Mouse (Mus musculus) limb, embryonic 10.5 days (tissue): ENCODE results near the gene Cd3e. TPM values are rescaled to one million over a fixed set of nuclear protein-coding genes. Genes with fewer than 3 reads are reported as not detected.
"Not testable (repeated sequence)": the region's sequence is repeated elsewhere in the genome, so short reads cannot be mapped to it uniquely, and the experiment has no call there.

ENCODE experiments used
- DNase-seq: peaks from one replicate; pipeline ENCODE4 v3.0.0-alpha.2; 2017; ENCODE audit warnings: low spot score
- H3K27ac ChIP-seq: fragments of 300-500 bp; sonication (generic); 2 replicates; pipeline ENCODE4 v1.5.1; 2016; ENCODE audit warnings: mild to moderate bottlenecking
- H3K27me3 ChIP-seq: fragments of 300-500 bp; sonication (generic); 2 replicates; pipeline ENCODE4 v1.6.1; 2016; ENCODE audit warnings: low read depth, mild to moderate bottlenecking; ENCODE audit not compliant: poor library complexity, severe bottlenecking
- H3K36me3 ChIP-seq: fragments of 300-500 bp; sonication (generic); 2 replicates; pipeline ENCODE4 v1.6.1; 2016; ENCODE audit warnings: mild to moderate bottlenecking, moderate library complexity
- H3K4me1 ChIP-seq: fragments of 300-500 bp; sonication (generic); 2 replicates; pipeline ENCODE4 v1.6.1; 2016
- H3K4me3 ChIP-seq: fragments of 300-500 bp; sonication (generic); 2 replicates; pipeline ENCODE4 v1.5.1; 2016; ENCODE audit warnings: mild to moderate bottlenecking, moderate library complexity
- H3K9me3 ChIP-seq: fragments of 300-500 bp; sonication (generic); replicated peaks from 2 replicates; pipeline ENCODE4 v1.6.1; 2016; ENCODE audit warnings: mild to moderate bottlenecking
- WGBS: fragments of 180-500 bp; shearing (Covaris S2); methylation state at CpG from one replicate; pipeline ENCODE4 v1.1.7; 2016; 5-methylcytosine and 5-hydroxymethylcytosine counted together
- polyA plus RNA-seq: library from polyadenylated mRNA; unstranded; fragments of >200 nt; fragmentation: Nextera tagmentation; extraction: Ambion mirVana; gene quantifications from 2 replicates; pipeline ENCODE4 v1.2.1, GENCODE M21; 2016

Gene Cd3e
- polyA plus RNA-seq, 1 experiment from 2014 or later = not detected

GRCm38 (mm10) chr9:45039499-45039898, 30.1 kb upstream of the Cd3e start, which contains the start of gene Mpzl2:
Gene Mpzl2 (plus strand): TSS chr9:45039799.
- 63% methylated on average over 5 of the region's 5 CpGs for WGBS
- Histone ChIP-seq H3K4me1 (peaks cover 38% of the 10 kb centered on the region), H3K9me3 (no peaks in the 10 kb centered on the region), H3K4me3 (peak within 1 kb of the TSS; percentile 3; the same call in 1 of the 2 replicates), H3K27ac (0 out of 2 replicates have a peak within 1 kb of the TSS, but pooled peaks have one; percentile 11), H3K36me3 (no peaks in the 10 kb centered on the region), H3K27me3 (peaks cover 65% of the 10 kb centered on the region)
- no peak for DNase-seq

- H3K4me1 ChIP-seq = peaks cover 25% of the 10 kb centered on the region
- not testable (repeated sequence) for H3K9me3 ChIP-seq, H3K36me3 ChIP-seq, DNase-seq, H3K27ac ChIP-seq, H3K4me3 ChIP-seq
- H3K27me3 ChIP-seq = peaks cover 48% of the 10 kb centered on the region
- WGBS = 80% methylated on average over 1 of the region's 1 CpGs
These were observed 28.4 kb upstream of the Cd3e start for GRCm38 (mm10) chr9:45037803-45038202.

- H3K36me3 ChIP-seq = no peaks in the 10 kb centered on the region
- no peaks in the 10 kb centered on the region for H3K4me1 ChIP-seq
- H3K27me3 ChIP-seq = peaks cover 20% of the 10 kb centered on the region
- H3K9me3 ChIP-seq = no peaks in the 10 kb centered on the region
- WGBS = 80% methylated on average over 3 of the region's 3 CpGs
- DNase-seq = no peak
- H3K4me3 ChIP-seq = no peak overlapping the region
- no peak overlapping the region for H3K27ac ChIP-seq
These were observed 25.1 kb upstream of the Cd3e start for GRCm38 (mm10) chr9:45034526-45034925.

- H3K4me3 ChIP-seq = no peak overlapping the region
These were observed 22.8 kb upstream of the Cd3e start for GRCm38 (mm10) chr9:45032261-45032660.

GRCm38 (mm10) chr9:45030341-45030740, 20.9 kb upstream of the Cd3e start:
- no peak overlapping the region for H3K4me3 ChIP-seq
- WGBS = 79% methylated on average over 6 of the region's 6 CpGs
- DNase-seq = no peak
- H3K9me3 ChIP-seq = no peaks in the 10 kb centered on the region
- H3K36me3 ChIP-seq = no peaks in the 10 kb centered on the region
- H3K27me3 ChIP-seq = peaks cover 11% of the 10 kb centered on the region
- H3K4me1 ChIP-seq = no peaks in the 10 kb centered on the region
- no peak overlapping the region for H3K27ac ChIP-seq

More at GRCm38 (mm10) chr9:45032261-45032660, 22.8 kb upstream of the Cd3e start:
- no peak for DNase-seq
- Histone ChIP-seq H3K9me3 (no peaks in the 10 kb centered on the region), H3K27me3 (peaks cover 11% of the 10 kb centered on the region), H3K4me1 (no peaks in the 10 kb centered on the region), H3K36me3 (no peaks in the 10 kb centered on the region), H3K27ac (no peak overlapping the region)
- 72% methylated on average over 2 of the region's 2 CpGs for WGBS

GRCm38 (mm10) chr9:45027376-45027775, 17.9 kb upstream of the Cd3e start:
- no peak overlapping the region for H3K4me3 ChIP-seq
- H3K27me3 ChIP-seq = peaks cover 11% of the 10 kb centered on the region
- H3K4me1 ChIP-seq = no peaks in the 10 kb centered on the region
- DNase-seq = no peak
- no peaks in the 10 kb centered on the region for H3K36me3 ChIP-seq
- H3K9me3 ChIP-seq = no peaks in the 10 kb centered on the region
- H3K27ac ChIP-seq = no peak overlapping the region
- 74% methylated on average over 8 of the region's 8 CpGs for WGBS

GRCm38 (mm10) chr9:45024187-45024586, 14.8 kb upstream of the Cd3e start:
- no peaks in the 10 kb centered on the region for H3K36me3 ChIP-seq
- 77% methylated on average over 2 of the region's 2 CpGs for WGBS
- no peak overlapping the region for H3K27ac ChIP-seq
- H3K4me1 ChIP-seq = no peaks in the 10 kb centered on the region
- peaks cover 5% of the 10 kb centered on the region; the same call in 1 of the 2 replicates for H3K27me3 ChIP-seq
- no peak for DNase-seq
- no peak overlapping the region for H3K4me3 ChIP-seq
- no peaks in the 10 kb centered on the region for H3K9me3 ChIP-seq

- no peak for DNase-seq
- no peaks in the 10 kb centered on the region for H3K4me1 ChIP-seq
- no peak overlapping the region for H3K4me3 ChIP-seq
- 67% methylated on average over 3 of the region's 3 CpGs for WGBS
- H3K36me3 ChIP-seq = no peaks in the 10 kb centered on the region
- H3K27me3 ChIP-seq = peaks cover under 1% of the 10 kb centered on the region; the same call in 1 of the 2 replicates
- H3K9me3 ChIP-seq = no peaks in the 10 kb centered on the region
- no peak overlapping the region for H3K27ac ChIP-seq
These were observed 14.2 kb upstream of the Cd3e start for GRCm38 (mm10) chr9:45023638-45024037.

GRCm38 (mm10) chr9:45022800-45023199, 13.4 kb upstream of the Cd3e start:
- no peaks in the 10 kb centered on the region for H3K9me3 ChIP-seq
- peak; percentile 75 for DNase-seq
- no peak overlapping the region for H3K27ac ChIP-seq
- H3K4me3 ChIP-seq = no peak overlapping the region
- WGBS = 16% methylated on average over 3 of the region's 3 CpGs
- H3K36me3 ChIP-seq = no peaks in the 10 kb centered on the region
- H3K4me1 ChIP-seq = no peaks in the 10 kb centered on the region
- no peaks in the 10 kb centered on the region for H3K27me3 ChIP-seq

- 85% methylated on average over 11 of the region's 11 CpGs for WGBS
- H3K4me3 ChIP-seq = no peak overlapping the region
- DNase-seq = no peak
- H3K27me3 ChIP-seq = no peaks in the 10 kb centered on the region
- no peaks in the 10 kb centered on the region for H3K36me3 ChIP-seq
- H3K4me1 ChIP-seq = no peaks in the 10 kb centered on the region
- H3K27ac ChIP-seq = no peak overlapping the region
- H3K9me3 ChIP-seq = no peaks in the 10 kb centered on the region
These were observed 8.6 kb upstream of the Cd3e start for GRCm38 (mm10) chr9:45018031-45018430.

GRCm38 (mm10) chr9:45015841-45016240, 6.4 kb upstream of the Cd3e start:
- no peak for DNase-seq
- H3K4me1 ChIP-seq = no peaks in the 10 kb centered on the region
- H3K9me3 ChIP-seq = no peaks in the 10 kb centered on the region
- H3K27me3 ChIP-seq = 0 out of 2 replicates have a peak, but pooled peaks cover 6% of the 10 kb centered on the region
- no peak overlapping the region for H3K27ac ChIP-seq
- H3K36me3 ChIP-seq = no peaks in the 10 kb centered on the region
- no peak overlapping the region for H3K4me3 ChIP-seq
- 69% methylated on average over 3 of the region's 3 CpGs for WGBS

GRCm38 (mm10) chr9:45014879-45015278, 5.5 kb upstream of the Cd3e start:
- H3K27ac ChIP-seq = no peak overlapping the region
- H3K9me3 ChIP-seq = no peaks in the 10 kb centered on the region
- H3K36me3 ChIP-seq = no peaks in the 10 kb centered on the region
- H3K27me3 ChIP-seq = 0 out of 2 replicates have a peak, but pooled peaks cover 6% of the 10 kb centered on the region
- DNase-seq = no peak
- no peak overlapping the region for H3K4me3 ChIP-seq
- no peaks in the 10 kb centered on the region for H3K4me1 ChIP-seq
- 50% methylated on average over 2 of the region's 2 CpGs for WGBS

- Histone ChIP-seq H3K27me3 (0 out of 2 replicates have a peak, but pooled peaks cover 6% of the 10 kb centered on the region), H3K9me3 (no peaks in the 10 kb centered on the region), H3K36me3 (no peaks in the 10 kb centered on the region), H3K4me1 (no peaks in the 10 kb centered on the region), H3K4me3 (no peak overlapping the region), H3K27ac (no peak overlapping the region)
- WGBS = 58% methylated on average over 6 of the region's 6 CpGs
- no peak for DNase-seq
These were observed 1.9 kb upstream of the Cd3e start for GRCm38 (mm10) chr9:45011291-45011690.

- H3K27ac ChIP-seq = no peak overlapping the region
- 74% methylated on average over 4 of the region's 4 CpGs for WGBS
- no peaks in the 10 kb centered on the region for H3K36me3 ChIP-seq
- H3K4me3 ChIP-seq = no peak overlapping the region
- no peaks in the 10 kb centered on the region for H3K4me1 ChIP-seq
- 0 out of 2 replicates have a peak, but pooled peaks cover 6% of the 10 kb centered on the region for H3K27me3 ChIP-seq
- H3K9me3 ChIP-seq = no peaks in the 10 kb centered on the region
- no peak for DNase-seq
These were observed 1.0 kb upstream of the Cd3e start for GRCm38 (mm10) chr9:45010461-45010860.
